Mouse (Mus musculus) right cerebral cortex, postnatal 25 days (tissue): ENCODE measurements around the gene Golga4.
A peak's percentile ranks its signal among the peaks of the same experiment; 100 is the strongest.
"Not testable (repeated sequence)": the region's sequence is repeated elsewhere in the genome, so short reads cannot be mapped to it uniquely, and the experiment has no call there.

Experiments
- DNase-seq: peaks from one replicate; pipeline ENCODE4 v3.0.0; 2022

The Golga4 gene

GRCm38 (mm10) chr9:118592585-118593249 lies 86.7 kb downstream of the Golga4 start:
- DNase-seq = no peak

GRCm38 (mm10) chr9:118593443-118593842 lies 87.4 kb downstream of the Golga4 start:
- DNase-seq = no peak

GRCm38 (mm10) chr9:118596767-118597166 lies 90.7 kb downstream of the Golga4 start:
- DNase-seq = no peak

- not testable (repeated sequence) for DNase-seq
Measured at GRCm38 (mm10) chr9:118600393-118600792, 94.3 kb downstream of the Golga4 start.

- no peak for DNase-seq
Measured at GRCm38 (mm10) chr9:118602576-118602975, 96.5 kb downstream of the Golga4 start.

- peak; percentile 67 for DNase-seq
Measured at GRCm38 (mm10) chr9:118606148-118606816, 100.2 kb downstream of the Golga4 start, which contains the start of gene Itga9. Gene Itga9 (plus strand): TSS chr9:118606690.

- no peak for DNase-seq
Measured at GRCm38 (mm10) chr9:118606817-118607371, 100.8 kb downstream of the Golga4 start.

- no peak for DNase-seq
Measured at GRCm38 (mm10) chr9:118607701-118608401, 101.8 kb downstream of the Golga4 start.

- no peak for DNase-seq
Measured at GRCm38 (mm10) chr9:118608556-118608955, 102.5 kb downstream of the Golga4 start.

GRCm38 (mm10) chr9:118610060-118610459 lies 104.0 kb downstream of the Golga4 start:
- peak; percentile 39 for DNase-seq

GRCm38 (mm10) chr9:118611111-118611541 lies 105.1 kb downstream of the Golga4 start:
- DNase-seq = peak; percentile 61

GRCm38 (mm10) chr9:118611958-118612581 lies 106.0 kb downstream of the Golga4 start:
- DNase-seq = no peak

- no peak for DNase-seq
Measured at GRCm38 (mm10) chr9:118617237-118617636, 111.2 kb downstream of the Golga4 start.

- DNase-seq = no peak
Measured at GRCm38 (mm10) chr9:118618732-118619250, 112.7 kb downstream of the Golga4 start.

- no peak for DNase-seq
Measured at GRCm38 (mm10) chr9:118620807-118621206, 114.7 kb downstream of the Golga4 start.

GRCm38 (mm10) chr9:118621691-118622090 lies 115.6 kb downstream of the Golga4 start:
- no peak for DNase-seq

GRCm38 (mm10) chr9:118622376-118623166 lies 116.5 kb downstream of the Golga4 start:
- DNase-seq = no peak

GRCm38 (mm10) chr9:118623483-118623882 lies 117.4 kb downstream of the Golga4 start:
- DNase-seq = no peak

- no peak for DNase-seq
Measured at GRCm38 (mm10) chr9:118624146-118624545, 118.1 kb downstream of the Golga4 start.

- DNase-seq = no peak
Measured at GRCm38 (mm10) chr9:118629763-118630379, 123.8 kb downstream of the Golga4 start.
